Mouse (Mus musculus) erythroblast, embryonic 14.5 days (primary cell): ENCODE data around the gene Gm20604. TPM values are rescaled to one million over a fixed set of nuclear protein-coding genes. Genes with fewer than 3 reads are reported as not detected.

Experiments
- H3K27me3 ChIP-seq: 2 replicates; pipeline ENCODE4 v1.6.1; 2012; ENCODE audit warnings: inconsistent platforms; ENCODE audit not compliant: control insufficient read depth
- H3K36me3 ChIP-seq: 2 replicates; pipeline ENCODE4 v1.6.1; 2012; ENCODE audit warnings: mild to moderate bottlenecking, inconsistent platforms; ENCODE audit not compliant: control insufficient read depth
- H3K4me1 ChIP-seq: 2 replicates; pipeline ENCODE4 v1.6.1; 2012; ENCODE audit warnings: inconsistent platforms; ENCODE audit not compliant: control insufficient read depth
- H3K4me3 ChIP-seq: replicated peaks from 2 replicates; pipeline ENCODE3; 2012; ENCODE audit warnings: moderate library complexity, mild to moderate bottlenecking, inconsistent platforms
- H3K9me3 ChIP-seq: 2 replicates; pipeline ENCODE4 v1.6.1; 2012; ENCODE audit warnings: low read length, inconsistent platforms, mixed read lengths; ENCODE audit not compliant: control insufficient read depth
- GATA1 ChIP-seq: IDR thresholded peaks from 2 replicates; pipeline ENCODE4 v1.6.1; 2012; ENCODE audit warnings: low read length, inconsistent platforms, mixed read lengths
- TAL1 ChIP-seq: IDR thresholded peaks from 3 replicates; pipeline ENCODE4 v1.6.1; 2012; ENCODE audit warnings: low read length, inconsistent platforms, mixed read lengths
- polyA plus RNA-seq: library from polyadenylated mRNA; stranded (reverse); fragments of >175 nt; gene quantifications from 2 replicates; pipeline ENCODE4 v1.2.3, GENCODE M21; 2012

Gm20604 gene
- polyA plus RNA-seq, 1 experiment = 0.29 TPM

DNA sequence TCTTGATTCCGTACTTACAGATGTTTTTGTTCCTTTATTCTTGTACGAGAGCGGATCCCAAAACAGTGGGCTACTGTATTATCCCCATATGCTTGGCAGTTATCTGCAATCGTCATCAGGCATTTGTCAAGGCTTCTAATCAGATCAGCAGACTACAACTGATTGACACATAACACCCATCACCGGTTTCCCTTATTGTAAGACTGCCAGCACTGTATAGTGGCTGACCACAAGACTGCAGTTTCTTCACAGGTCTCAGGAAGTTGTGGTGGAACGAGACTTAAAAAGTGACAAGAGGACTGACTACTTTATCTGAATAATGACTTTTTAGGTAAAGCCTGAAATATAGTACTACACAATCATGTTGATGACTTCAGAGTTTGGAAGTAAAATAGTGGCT, 13.6 kb downstream of the Gm20604 start:
- H3K4me1 ChIP-seq = peaks cover 38% of the 10 kb centered on the region
- TF ChIP-seq TAL1 (no peak), GATA1 (peak; percentile 77)
- H3K4me3 ChIP-seq = peak overlapping the region; percentile 76

DNA sequence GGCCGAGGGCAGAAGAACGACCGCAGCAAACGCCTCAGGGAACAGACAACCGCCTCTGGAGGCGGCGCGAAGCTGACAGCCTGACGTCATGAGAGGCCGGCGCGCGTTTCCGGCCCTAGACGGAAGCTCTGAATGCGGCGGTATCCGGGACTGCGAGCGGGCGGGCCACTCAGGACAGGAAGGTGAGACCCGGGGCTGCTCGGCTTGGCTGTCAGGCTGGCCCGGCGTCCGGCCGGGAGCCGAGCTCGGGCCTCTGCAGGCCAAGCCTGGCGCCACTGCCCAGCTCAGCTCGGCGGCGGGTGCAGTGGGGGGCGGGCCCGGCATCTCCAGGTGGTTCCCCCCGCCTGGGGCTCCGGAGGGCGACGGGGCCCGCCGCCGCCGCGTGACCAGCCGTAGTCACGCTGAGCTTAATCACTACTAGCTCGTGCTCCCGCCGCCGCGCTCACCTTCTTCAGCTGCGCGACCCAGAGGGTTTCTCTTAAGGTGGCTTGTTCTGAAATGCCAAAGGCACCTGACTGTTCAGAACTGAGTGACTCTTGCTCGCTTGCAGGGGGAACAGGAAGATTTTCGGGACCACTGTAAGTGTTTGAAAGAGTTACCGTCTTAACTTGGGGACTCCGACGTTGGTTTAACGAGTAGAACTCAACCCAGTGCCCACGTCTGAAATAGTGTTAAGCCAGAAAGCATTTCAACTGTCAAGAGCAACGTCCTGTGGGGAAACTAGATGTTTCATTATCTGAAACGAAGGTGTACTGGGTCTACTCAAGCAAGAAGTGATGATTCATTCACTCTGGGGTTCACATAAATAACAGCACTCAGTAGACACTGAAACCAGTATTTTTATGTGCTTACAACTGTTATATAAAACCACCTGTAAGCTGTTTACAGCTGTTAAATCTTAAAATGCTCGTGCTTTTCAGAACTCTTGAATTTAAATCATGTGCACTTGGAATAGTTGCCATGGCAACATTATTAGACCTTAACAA, 14.6 kb downstream of the Gm20604 start, which contains the start of the genes Moap1 and Tmem251:
Gene Moap1 (minus strand): TSS at position 73 of the 986 bp plus-strand sequence.
Gene Tmem251 (plus strand): TSS at position 174 of the 986 bp plus-strand sequence.
- H3K4me1 ChIP-seq = peaks cover 34% of the 10 kb centered on the region
- no peaks in the 10 kb centered on the region for H3K9me3 ChIP-seq
- TF ChIP-seq TAL1 (no peak), GATA1 (no peak)
- peak within 1 kb of the TSS; percentile 76 for H3K4me3 ChIP-seq
- H3K27me3 ChIP-seq = no peaks in the 10 kb centered on the region
- peaks cover 63% of the 10 kb centered on the region for H3K36me3 ChIP-seq

More for the DNA sequence above, 13.6 kb downstream of the Gm20604 start:
- Histone ChIP-seq H3K27me3 (no peaks in the 10 kb centered on the region), H3K9me3 (no peaks in the 10 kb centered on the region), H3K36me3 (peaks cover 69% of the 10 kb centered on the region)

DNA sequence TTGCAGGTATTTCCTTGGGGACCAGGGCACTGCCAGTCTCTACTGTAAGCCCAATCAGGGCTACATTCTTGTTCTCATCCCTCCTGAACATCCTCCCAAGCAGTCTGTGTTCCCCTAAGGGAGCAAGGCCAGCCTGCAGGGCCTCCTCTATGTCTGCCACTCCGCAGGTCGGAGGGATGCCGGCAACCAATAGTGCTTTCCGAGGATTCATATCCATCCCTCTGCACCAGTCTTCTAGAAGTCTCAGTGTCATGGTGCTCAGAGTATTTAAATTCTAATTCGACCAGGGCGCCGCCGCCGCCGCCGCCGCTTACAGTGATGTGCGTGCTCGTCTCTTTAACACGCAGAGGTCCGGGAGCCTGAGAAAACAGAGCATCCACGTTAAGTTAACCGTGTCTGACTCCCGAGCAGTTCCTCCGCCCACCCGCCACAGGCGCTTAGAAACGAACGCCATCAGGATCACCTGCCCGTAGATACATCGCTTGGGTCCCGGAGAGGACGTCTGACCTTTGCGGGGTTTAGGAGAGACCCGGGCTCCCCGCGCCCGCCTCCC, 15.4 kb downstream of the Gm20604 start:
- H3K36me3 ChIP-seq = peaks cover 55% of the 10 kb centered on the region
- H3K9me3 ChIP-seq = no peaks in the 10 kb centered on the region
- no peak for TF ChIP-seq TAL1
- no peak for TF ChIP-seq GATA1
- peaks cover 32% of the 10 kb centered on the region for H3K4me1 ChIP-seq
- peak overlapping the region; percentile 76 for H3K4me3 ChIP-seq
- no peaks in the 10 kb centered on the region for H3K27me3 ChIP-seq

DNA sequence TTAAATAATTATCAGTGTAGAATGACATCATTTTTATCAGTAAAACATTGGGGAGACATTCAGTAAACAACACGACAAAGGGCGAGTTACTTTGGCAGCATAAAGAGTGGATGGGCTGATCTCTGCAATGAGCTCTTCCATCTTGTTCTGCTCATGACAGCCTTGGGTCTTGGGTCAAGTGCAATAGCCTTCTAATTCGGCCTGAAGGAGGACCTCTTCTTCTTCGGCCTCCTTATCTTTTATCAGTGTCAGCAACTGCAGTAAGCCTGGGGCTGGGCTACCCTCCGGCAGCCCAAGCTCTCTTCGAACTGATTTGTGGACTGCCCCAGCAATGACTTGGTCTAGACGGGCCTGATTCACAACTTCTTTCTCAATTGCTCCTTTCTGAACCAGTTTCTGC, 16.4 kb downstream of the Gm20604 start:
- Histone ChIP-seq H3K9me3 (no peaks in the 10 kb centered on the region), H3K27me3 (no peaks in the 10 kb centered on the region), H3K36me3 (peaks cover 45% of the 10 kb centered on the region), H3K4me3 (no peak overlapping the region), H3K4me1 (peaks cover 32% of the 10 kb centered on the region)
- TF ChIP-seq GATA1 = no peak
- TF ChIP-seq TAL1 = no peak

DNA sequence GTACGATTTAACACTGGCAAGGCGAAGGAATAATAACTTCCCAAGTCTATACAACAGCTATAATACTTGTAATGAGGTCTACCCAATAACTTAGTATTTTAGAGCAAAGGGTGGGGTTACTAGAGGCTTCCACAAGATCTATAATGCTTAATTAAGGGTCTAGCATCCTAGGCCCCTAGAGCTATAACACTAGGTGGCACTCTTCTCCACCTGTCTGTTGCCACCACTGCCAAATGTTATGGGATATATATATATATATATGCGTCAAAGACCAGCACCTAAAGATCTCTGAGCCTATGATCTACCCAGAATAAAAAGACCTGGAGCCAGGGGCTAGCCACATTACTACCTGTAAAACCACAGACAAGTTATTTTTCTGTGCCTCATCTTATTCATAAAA, 18.2 kb downstream of the Gm20604 start:
- no peaks in the 10 kb centered on the region for H3K9me3 ChIP-seq

DNA sequence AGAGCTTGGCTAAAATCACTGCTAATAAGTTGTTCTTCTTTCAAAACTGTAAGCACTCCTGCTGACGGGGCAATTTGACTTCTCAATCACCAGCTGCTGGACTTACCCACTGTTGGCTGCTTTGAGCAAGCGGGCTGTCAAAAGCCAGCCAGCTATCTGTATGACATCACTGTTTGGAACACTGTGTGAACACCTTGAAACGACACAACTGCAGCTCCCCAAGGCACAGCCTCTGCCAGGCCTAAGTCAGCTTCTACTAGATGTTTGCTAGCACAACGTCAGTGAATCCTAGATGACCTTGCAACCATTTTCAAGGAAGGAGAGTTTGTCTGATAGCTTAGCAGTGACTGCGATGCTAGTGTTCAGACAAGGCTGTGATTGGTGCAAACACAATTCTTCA, 19.4 kb downstream of the Gm20604 start:
- H3K4me3 ChIP-seq = no peak overlapping the region
- no peaks in the 10 kb centered on the region for H3K27me3 ChIP-seq
- TF ChIP-seq TAL1 = no peak
- TF ChIP-seq GATA1 = no peak
- peaks cover 16% of the 10 kb centered on the region for H3K4me1 ChIP-seq
- H3K9me3 ChIP-seq = no peaks in the 10 kb centered on the region
- peaks cover 23% of the 10 kb centered on the region for H3K36me3 ChIP-seq

More for the DNA sequence above, 18.2 kb downstream of the Gm20604 start:
- H3K4me3 ChIP-seq = no peak overlapping the region
- peaks cover 26% of the 10 kb centered on the region for H3K4me1 ChIP-seq
- peaks cover 27% of the 10 kb centered on the region for H3K36me3 ChIP-seq
- no peaks in the 10 kb centered on the region for H3K27me3 ChIP-seq
- TF ChIP-seq TAL1 (no peak), GATA1 (no peak)

DNA sequence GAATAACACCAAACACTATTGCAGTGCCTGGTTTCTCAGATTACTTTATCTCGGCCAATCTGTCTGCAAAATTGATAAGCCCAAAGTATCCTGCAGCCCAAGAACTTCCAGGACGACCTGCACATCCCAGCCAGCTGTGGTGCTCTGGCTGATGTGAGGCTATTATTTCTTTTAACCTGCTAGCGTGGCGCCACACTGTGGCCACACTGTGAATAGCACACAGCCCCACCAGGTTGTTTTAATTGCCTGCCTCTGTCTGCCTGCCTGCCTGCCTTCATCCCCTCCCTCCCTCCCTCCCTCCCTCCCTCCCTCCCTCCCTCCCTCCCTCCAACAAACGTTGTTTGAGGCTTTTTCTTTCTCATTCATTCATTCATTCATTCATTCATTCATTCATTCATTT, 25.1 kb downstream of the Gm20604 start:
- TF ChIP-seq TAL1 (no peak), GATA1 (no peak)
- Histone ChIP-seq H3K4me1 (peaks cover 28% of the 10 kb centered on the region), H3K36me3 (no peaks in the 10 kb centered on the region), H3K9me3 (no peaks in the 10 kb centered on the region), H3K27me3 (no peaks in the 10 kb centered on the region), H3K4me3 (no peak overlapping the region)

DNA sequence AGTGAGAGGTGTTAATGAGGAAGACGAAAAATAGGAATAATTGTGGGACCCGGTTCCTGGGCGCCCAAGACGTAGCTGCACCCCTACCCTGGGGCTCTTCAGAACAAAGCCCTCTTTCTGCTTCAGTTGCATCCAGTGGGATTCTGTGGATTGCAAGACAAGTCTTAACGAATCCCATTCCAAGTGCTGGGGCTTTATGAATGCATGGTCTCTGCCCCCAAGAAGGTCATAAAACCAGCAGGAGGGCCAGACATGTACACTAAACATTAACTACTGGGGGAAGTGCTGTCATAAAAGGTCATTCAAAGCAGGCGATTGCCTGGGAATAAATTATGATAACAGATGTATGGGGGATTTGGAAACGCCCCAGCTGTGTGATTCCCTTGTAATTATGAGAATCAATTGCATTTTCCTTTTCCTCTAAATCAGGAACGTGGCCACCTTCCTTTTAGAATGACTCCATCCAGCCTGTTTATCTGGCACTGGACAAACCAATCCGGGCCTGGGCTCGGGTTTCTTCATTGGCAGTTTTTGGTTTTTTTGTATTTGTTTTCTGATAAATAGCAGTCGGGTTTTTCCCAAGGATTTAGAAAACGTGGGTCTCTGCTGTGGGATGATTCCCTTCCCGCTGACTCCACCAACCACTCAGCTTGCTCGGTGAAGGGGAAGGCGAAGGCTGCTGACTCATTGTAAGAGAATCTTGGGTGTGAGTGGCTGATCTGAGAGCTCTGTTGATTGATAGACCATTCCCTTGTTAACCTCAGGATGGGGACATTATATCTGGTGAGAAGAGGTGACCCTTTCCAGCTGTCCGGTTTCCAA, 27.5 kb downstream of the Gm20604 start:
- TF ChIP-seq TAL1 (no peak), GATA1 (no peak)
- Histone ChIP-seq H3K4me3 (peak overlapping the region; percentile 28), H3K4me1 (peaks cover 28% of the 10 kb centered on the region), H3K27me3 (no peaks in the 10 kb centered on the region), H3K36me3 (no peaks in the 10 kb centered on the region), H3K9me3 (no peaks in the 10 kb centered on the region)
